Mouse (Mus musculus): Measurements from ENCODE around the gene D7Ertd443e. TPM values are rescaled to one million over a fixed set of nuclear protein-coding genes. Genes with fewer than 3 reads are reported as not detected.

D7Ertd443e gene
- not detected for total RNA-seq (2021)
- long read RNA-seq, experiment 1 = 0 reads
- long read RNA-seq, experiment 2 = 0 reads

DNA sequence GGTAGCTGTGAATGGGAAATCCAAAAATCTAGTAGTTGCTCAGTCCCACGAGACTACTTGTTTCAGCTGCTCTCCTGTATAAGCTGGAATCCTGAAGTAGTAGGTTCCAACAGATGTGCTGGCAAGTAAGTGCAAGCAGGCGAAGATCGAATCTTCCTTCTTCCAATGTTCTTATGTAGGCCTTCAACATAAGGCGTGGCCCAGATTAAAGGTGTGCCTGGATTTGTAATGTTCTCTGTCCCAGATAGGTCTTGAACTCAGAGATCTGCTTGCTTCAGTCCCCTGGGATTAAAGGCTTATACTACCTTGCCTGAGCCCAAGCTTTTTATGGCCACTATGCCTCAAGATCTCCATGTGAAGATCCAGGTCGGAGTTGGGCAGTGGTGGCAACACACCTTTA lies at the start of gene D7Ertd443e:
TSS of gene D7Ertd443e (minus strand) at position 101 of the 400 bp plus-strand sequence.
- intact Hi-C loops (cut with DNase I; ENCODE audit: low total_unique reads) = no loop called here

DNA sequence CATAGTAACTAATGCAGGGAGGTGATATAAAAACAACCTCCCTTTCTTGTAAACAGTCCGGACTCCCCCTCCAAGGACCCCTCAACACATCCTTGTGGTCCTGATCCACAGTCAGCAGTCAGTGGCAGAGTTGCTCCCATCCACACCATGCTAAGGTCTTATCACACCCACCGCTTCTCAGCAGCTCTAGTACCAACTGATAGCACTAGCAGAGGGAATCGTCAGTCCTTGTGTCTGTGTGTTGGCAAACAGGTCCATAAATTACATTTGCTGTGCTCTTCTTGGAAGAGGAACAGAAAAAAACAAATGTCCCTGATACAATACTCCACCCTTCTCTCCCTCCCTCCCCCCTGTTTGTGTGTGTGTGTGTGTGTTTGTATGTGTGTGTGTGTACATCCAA lies 46.2 kb upstream of the D7Ertd443e start:
- intact Hi-C loops (cut with DNase I; ENCODE audit: low total_unique reads) = no loop called here
- DNase-seq = no peak

More for the DNA sequence above, at the start of gene D7Ertd443e:
- no peak for DNase-seq

DNA sequence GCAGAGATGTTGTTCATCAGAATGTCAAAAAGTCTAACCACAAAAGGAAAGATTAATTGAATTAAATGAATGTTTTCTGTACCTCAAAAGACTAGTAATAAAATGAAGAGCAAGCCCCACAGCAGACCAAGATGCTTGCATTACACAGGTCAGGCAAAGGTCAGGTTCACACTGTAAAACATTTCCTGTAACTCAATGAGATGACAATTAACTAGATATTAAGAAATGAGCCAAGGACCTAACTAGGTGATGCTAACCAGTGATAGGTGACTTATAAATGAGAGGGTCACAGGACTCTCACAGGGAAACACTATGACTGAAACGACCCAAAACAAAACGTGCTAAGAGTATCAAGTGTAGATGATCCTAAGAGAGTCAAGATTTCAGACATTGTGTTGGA lies 43.2 kb upstream of the D7Ertd443e start:
- intact Hi-C loops (cut with DNase I; ENCODE audit: low total_unique reads) = no loop called here
- DNase-seq = no peak

DNA sequence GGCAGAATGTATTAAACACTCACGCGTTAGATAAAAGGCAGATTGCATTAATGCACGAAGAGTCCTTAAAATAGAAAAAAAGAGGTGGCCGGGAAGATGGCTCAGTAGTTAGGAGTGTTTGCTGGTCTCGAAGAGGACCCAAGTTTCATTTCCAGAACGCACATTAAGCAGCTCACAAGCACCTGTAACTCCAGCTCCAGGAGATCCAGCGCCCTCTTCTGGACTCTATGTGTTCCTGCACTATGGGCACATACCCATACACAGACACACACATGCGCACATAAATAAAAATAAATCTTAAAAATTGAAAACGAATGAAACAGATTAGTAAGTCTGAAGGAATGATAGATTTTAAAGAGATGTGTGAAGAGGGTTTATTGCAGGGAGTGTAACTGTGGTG lies 29.6 kb upstream of the D7Ertd443e start:
- DNase-seq = no peak
- intact Hi-C loops (cut with DNase I; ENCODE audit: low total_unique reads) = no loop called here

DNA sequence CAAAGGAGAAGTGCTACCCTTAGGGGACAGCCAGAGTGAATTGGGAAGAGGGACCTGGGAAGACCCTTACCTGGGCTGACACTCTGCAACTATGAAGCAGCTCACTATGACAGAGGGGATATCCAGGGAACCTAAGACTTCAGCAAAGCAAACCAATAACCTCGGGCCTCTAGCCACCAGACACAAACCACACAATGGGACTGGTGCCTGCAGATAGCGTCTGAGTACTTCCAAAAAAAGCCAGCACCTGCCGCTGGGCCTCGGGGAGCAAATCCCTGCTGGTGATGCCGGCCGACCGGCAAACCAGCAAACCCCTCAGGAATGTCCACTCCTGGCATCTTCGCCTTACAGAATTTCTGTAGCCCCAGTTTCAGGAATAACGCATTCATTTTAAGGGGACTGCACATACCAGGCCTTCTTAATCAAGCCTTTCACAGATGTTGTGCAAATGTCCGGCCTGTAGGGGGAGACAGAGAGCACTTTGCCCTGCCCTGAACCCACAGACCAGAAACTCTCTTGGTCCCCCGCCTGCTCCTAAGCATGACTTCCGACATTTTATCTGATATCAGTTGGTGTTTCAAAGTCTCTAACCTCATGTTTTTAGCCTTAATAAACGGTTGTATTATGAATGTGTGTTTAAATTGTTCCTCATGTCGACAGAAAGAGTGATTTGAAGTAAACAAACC lies 28.7 kb upstream of the D7Ertd443e start:
- DNase-seq = no peak
- intact Hi-C loops (cut with DNase I; ENCODE audit: low total_unique reads) = no loop called here

DNA sequence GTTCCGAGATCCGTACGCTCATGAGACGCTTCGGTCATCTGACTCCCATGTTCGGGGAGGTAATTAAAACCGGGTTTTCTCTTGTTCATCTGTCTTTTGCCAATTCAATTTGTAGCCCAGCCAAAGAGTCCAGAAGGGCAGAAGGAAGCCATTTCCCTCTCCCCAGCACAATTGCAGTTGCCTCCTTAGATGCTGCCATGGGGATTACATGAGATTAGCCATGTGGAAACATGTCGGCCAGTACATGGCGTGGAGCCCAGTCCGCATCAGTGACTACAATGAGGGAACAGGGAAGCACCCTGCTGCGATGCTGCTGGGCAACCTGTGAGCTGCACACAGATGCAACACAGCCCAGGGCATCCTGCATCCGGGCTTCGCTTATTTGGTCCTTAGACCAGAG lies 23.2 kb upstream of the D7Ertd443e start:
- no peak for DNase-seq
- intact Hi-C loops (cut with DNase I; ENCODE audit: low total_unique reads) = no loop called here

DNA sequence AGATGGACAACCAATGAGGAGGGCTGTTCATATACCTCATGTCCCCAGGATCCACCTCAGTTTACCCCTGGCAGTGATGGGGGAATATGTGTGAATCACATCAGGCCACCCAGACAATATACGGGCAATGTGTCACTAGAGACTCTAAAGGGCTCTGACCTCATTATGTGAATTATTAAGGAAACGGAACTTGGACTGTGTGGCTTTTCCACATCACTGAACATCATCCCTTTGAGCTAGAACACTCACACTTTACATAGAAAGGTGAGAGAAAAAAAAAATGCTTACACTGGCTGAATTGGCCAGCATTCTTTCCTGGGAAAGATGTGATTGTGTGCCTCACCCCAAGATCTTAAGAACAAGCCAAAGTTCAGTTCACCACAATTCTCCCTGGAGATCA lies 15.3 kb upstream of the D7Ertd443e start:
- DNase-seq = no peak
- intact Hi-C loops (cut with DNase I; ENCODE audit: low total_unique reads) = no loop called here

DNA sequence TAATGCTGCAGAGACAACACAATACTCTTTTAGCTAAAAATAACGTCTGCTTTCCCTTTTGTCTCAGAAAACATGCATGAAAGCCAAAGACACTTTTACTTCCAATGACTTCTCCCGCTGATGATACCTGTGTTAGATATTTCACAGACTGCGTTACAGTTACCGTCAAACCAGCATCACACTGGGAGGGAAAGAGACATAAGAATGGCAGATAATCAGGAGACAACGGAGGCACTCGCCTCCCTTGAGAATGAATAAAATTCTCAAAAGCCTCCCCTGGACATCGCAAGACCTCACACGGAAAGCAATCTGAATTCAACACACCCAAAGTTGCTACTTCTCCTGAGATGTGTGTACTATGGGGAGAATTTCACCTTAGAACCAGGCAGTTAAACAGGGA lies 11.3 kb upstream of the D7Ertd443e start:
- intact Hi-C loops (cut with DNase I; ENCODE audit: low total_unique reads) = no loop called here
- DNase-seq = no peak

DNA sequence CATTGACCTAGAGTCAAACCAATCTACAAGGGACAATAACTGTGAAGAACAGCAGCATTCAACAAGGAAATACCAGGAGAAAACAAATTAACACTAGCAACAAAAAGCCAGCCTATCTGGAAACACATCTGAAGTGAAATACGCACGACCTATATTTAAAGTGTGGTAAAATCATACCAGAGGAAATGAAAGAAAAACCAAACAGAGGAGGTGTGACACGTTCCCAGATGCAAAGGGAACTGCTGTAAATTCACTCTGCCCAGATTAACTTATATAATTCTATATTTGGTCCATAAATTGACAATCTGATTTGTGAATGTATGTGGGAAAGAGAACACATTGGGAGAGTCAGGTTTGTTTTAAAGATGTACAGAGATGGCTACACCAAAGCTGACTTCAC lies 2.7 kb downstream of the D7Ertd443e start:
- intact Hi-C loops (cut with DNase I; ENCODE audit: low total_unique reads) = no loop called here
- DNase-seq = no peak

DNA sequence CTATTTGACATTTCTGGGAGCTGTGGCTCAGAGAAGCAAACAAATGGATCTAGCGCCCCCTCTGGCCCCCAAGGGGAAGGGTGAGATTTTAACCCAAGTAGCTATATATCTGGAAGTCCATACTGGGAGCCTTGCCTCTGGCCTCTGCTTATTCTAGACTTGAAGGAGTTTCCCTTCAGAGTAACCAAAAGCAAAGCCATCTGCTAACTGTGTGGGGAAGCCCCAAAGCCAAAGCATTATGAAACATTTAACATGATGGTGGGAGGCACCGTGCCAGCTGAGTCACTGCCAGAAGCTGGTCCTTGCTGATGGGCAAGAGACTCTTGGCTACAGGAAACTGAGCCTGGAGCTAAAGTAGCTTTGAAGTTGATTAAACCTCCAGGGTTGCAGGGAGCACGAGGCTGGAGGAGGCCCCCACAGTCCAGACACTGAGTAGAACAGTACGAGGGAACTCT lies 4.0 kb downstream of the D7Ertd443e start:
- intact Hi-C loops (cut with DNase I; ENCODE audit: low total_unique reads) = no loop called here
- peak; percentile 49 for DNase-seq

DNA sequence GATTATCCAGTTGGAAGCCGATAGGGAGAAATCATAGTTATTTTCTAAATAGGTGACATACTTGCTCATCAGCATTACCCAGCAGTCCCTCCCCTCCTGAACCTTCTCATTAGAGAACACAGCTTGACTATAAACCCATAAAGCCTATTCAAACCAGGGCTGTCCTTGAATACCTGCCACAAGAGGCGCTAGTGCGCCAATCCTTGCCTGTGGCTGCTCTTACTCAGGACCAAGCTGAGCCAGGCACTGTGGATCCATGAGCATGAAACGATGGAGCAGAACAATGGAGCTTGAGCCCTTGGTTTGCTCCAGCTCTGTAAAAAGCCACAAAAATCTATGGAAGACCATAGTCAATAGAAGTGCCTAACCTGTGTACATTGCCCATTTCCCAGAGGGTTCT lies 7.2 kb downstream of the D7Ertd443e start:
- DNase-seq = peak; percentile 9
- intact Hi-C loops (cut with DNase I; ENCODE audit: low total_unique reads) = no loop called here

DNA sequence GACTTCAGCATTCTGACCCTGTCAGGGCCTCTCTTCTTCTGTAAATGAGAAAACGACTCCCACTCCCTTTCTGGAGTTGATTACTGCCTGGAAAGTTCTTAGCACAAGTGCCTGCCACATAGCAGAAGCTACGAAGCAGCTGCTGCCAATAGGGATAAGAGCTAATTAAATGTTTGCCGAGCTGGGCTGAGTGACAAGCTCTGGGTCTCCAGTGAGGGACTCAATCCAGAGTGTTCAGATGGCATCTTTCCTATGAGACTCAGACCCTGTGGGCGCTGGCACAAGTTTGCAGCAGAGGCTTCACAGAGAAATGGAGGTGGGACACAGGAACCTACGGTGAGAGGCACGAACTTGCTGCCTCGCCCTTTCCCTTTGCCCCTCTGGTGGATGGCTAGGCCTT lies 8.7 kb downstream of the D7Ertd443e start:
- intact Hi-C loops (cut with DNase I; ENCODE audit: low total_unique reads) = no loop called here
- DNase-seq = no peak

DNA sequence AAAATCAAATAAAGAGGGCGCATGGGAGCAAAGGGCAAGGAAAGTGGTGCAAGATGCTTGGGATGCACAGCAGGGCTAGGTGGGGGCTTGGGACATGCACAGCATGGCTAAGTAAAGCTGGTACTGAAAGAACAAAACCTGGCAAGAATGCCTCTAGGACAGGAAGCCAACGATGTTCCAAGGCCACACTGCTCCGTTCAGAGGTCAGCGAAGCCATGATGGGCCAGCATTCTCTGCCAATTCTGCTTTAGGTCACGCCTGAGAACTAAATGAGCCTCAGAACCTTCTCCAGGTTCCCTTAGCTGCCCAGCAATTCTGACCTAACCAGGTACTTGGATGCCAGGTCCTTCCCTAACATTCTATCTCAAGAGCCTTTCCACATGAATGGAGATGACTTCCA lies 13.2 kb downstream of the D7Ertd443e start:
- intact Hi-C loops (cut with DNase I; ENCODE audit: low total_unique reads) = no loop called here
- DNase-seq = no peak

DNA sequence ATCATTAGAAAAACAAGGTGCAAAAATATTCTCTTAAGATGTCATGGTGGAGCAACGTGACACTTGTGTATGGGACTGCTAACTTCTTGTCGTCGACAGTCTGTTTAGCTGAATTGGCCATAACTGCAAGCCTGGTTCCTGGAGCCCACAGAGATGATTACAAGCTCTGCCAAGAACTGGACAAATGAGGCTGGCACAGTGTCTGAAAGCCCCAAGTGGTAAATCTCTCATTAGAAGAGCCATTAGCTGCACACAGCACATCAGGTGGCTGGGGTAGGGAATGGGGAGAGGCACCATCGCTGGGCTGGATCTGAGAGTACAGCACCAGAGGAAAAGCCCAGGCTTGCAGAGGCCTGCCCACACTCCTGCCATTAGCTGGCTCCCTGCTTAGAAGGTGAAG lies 16.2 kb downstream of the D7Ertd443e start:
- intact Hi-C loops (cut with DNase I; ENCODE audit: low total_unique reads) = no loop called here
- DNase-seq = no peak

DNA sequence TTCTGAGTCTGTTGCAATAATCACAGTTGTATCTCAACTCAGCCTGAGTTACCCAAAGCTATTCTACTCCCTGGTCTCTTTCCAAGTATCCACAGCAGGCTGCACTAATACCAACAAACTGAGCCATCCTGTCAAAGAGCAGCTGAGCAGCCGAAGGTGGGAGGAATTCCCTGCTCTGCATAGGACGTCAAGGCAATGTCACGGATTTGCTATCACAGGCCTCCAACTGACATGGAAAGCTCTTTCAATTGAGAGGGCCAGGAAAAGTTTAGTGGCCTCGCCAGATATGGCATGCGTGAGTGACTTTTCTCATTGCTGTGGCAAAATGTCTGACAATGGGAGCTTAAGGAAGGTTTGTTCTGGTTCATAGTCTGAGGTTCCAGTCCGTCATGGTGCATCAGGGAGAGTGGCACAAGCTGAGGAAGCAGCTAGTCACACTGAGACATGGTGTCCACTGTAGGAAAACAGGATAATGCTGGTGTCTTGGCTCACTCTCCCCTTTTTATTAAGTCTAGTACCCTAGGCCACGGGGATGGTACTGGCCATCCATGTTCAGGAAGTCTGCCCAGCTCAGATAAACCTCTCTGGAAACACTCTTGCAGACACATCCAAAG lies 23.1 kb downstream of the D7Ertd443e start:
- intact Hi-C loops (cut with DNase I; ENCODE audit: low total_unique reads) = no loop called here

DNA sequence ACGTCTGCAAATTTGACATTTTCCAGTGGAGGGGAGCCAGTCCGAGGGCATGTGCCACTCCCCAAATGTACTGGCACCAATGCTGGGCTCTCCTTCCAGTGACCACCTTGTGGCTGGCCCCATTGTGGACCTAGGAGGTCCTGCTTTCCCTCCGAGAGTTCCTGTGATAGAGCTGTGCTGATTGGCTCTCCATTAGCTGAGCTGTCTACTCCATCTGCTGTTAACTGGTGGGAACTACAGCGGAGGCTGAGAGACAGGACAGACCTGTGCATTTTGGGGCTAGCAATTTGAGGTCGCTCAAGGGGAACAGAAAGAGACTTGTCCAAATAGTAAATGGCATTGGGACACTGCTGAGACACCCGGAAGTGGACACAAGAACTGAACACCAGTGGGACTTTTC lies 36.6 kb downstream of the D7Ertd443e start:
- intact Hi-C loops (cut with DNase I; ENCODE audit: low total_unique reads) = loop anchor here (2.0 to 10.0 kb wide), 2 partner anchors 124 to 492 kb away; no protein-coding TSS in a partner anchor
- DNase-seq = peak; percentile 36

More for the DNA sequence above, 23.1 kb downstream of the D7Ertd443e start:
- DNase-seq = no peak

DNA sequence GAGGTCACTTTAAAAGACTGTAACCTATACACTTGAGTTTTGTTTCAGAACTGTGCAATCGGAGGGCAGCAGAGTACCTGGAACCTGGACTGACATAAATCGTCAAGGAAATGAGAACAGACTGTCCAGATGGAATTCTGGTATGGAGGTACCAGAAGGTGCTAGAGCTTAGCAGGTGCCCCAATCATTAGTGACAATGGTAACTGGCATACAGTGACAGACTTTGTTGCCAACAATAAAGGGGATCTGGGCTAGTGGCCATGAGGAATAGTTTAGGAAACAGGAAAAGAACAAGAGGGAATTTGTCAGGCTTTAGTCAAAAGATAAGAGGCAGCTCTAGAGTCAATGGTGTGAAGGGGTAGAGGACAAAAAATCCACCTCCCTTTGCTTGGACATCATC lies 43.3 kb downstream of the D7Ertd443e start:
- no peak for DNase-seq
- intact Hi-C loops (cut with DNase I; ENCODE audit: low total_unique reads) = loop anchor here (10.0 kb wide), 1 partner anchor 117 kb away; no protein-coding TSS in a partner anchor

DNA sequence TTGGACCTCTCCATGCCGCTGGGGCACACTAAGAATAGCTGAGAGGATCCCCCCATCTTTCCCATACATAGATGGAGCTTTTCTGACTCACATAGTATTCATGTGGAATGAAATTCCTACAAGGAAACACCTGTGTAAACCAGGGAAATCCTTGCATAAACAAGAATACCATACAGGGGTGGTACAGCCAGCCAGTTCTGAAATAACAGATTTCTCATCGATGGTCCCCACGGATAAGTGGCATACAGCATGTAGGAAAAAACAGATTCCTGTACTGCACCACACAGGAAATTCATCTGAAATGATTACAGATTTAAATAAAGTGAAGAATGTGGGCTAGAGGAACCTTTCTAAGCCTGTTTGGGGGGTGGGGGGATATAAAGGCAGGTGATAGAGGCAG lies 49.5 kb downstream of the D7Ertd443e start:
- intact Hi-C loops (cut with DNase I; ENCODE audit: low total_unique reads) = no loop called here
- no peak for DNase-seq

DNA sequence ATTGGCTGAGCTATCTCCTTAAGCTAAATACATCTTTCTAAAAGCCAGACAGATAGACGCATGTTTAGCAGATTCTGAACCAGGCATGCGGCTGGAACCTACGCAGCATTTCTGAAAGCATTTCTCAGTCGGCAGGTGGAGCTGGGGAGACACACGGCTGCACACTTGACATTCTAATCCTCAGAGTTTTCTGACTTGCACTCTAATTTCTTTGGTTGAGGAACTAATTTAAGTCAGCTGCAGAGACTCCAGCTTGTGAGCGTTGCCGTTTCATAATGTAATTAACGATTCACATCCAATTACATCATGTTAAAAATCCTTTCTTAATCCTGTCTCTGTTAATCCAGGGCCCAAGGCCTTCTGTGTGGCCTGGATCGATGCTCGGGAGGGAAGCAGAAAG lies 64.5 kb downstream of the D7Ertd443e start:
- intact Hi-C loops (cut with DNase I; ENCODE audit: low total_unique reads) = no loop called here
- no peak for DNase-seq

DNA sequence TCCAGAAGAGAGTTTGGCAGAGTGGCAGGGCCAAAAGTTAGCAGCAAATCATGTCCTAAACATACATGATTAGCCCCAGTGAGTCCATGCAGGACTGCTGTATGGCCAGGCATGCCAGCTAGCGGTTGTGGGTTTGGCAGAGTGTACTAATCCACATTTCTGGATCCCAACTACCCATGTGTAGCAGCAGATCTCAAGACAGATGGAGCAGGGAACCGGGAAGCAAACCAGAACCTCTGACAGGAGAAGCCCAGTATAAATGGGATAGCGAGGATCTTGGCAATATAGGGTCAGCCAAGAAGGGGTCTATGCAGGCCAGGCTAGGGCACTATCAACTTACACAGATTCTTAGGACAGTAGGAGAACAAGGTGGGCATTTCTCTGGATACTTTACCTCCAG lies 83.4 kb downstream of the D7Ertd443e start:
- DNase-seq = no peak
- intact Hi-C loops (cut with DNase I; ENCODE audit: low total_unique reads) = no loop called here

DNA sequence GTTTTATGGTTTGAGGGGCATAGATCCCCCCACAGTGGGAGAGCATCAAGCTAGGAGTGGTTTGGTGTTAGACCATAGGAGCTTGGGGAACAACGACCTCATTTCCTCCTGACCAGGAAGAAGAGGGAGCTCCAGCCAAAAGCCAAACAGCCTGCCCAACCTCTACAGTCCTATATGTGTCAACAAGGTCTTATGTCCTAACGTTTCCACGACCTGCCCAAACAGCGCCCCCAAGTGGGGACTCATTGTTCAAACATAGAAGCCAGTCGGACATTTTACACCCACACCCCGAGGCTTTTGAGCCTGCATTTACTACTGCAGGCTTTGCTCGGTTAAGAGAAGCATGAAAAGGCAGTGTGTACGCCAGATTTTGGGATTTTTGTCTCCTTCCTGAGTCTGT lies 84.2 kb downstream of the D7Ertd443e start:
- intact Hi-C loops (cut with DNase I; ENCODE audit: low total_unique reads) = no loop called here
- peak; percentile 11 for DNase-seq

Measured in gastrocnemius, postnatal 14 days (tissue).